Mouse (Mus musculus) cerebellum, adult 11-12 months (tissue): Measurements from ENCODE around the gene Slc37a1.

Source experiments
- DNase-seq: peaks from one replicate; pipeline ENCODE4 v3.0.0; 2022

Gene Slc37a1

GRCm38 (mm10) chr17:31355792-31356502 lies 69.4 kb downstream of the Slc37a1 start:
- no peak for DNase-seq

- DNase-seq = no peak
These were observed 74.0 kb downstream of the Slc37a1 start for GRCm38 (mm10) chr17:31360582-31360981.

- no peak for DNase-seq
These were observed 79.1 kb downstream of the Slc37a1 start for GRCm38 (mm10) chr17:31365586-31366166.

GRCm38 (mm10) chr17:31370221-31370620 lies 83.6 kb downstream of the Slc37a1 start:
- no peak for DNase-seq

- DNase-seq = no peak
These were observed 84.3 kb downstream of the Slc37a1 start for GRCm38 (mm10) chr17:31370931-31371330.

- DNase-seq = peak; percentile 78
These were observed 91.4 kb downstream of the Slc37a1 start for GRCm38 (mm10) chr17:31377961-31378360.

GRCm38 (mm10) chr17:31378361-31378761 lies 91.8 kb downstream of the Slc37a1 start:
- DNase-seq = peak; percentile 63

- no peak for DNase-seq
These were observed 92.5 kb downstream of the Slc37a1 start for GRCm38 (mm10) chr17:31379086-31379485.

- no peak for DNase-seq
These were observed 93.3 kb downstream of the Slc37a1 start for GRCm38 (mm10) chr17:31379863-31380262.

- peak; percentile 65 for DNase-seq
These were observed 96.7 kb downstream of the Slc37a1 start for GRCm38 (mm10) chr17:31383320-31383719.

GRCm38 (mm10) chr17:31384968-31385627 lies 98.5 kb downstream of the Slc37a1 start:
- DNase-seq = peak; percentile 22

- DNase-seq = peak; percentile 72
These were observed 99.4 kb downstream of the Slc37a1 start, which contains the start of gene Pde9a for GRCm38 (mm10) chr17:31385671-31386665. Gene Pde9a (plus strand): TSS chr17:31386210.

- DNase-seq = peak; percentile 35
These were observed 100.2 kb downstream of the Slc37a1 start for GRCm38 (mm10) chr17:31386766-31387275.

GRCm38 (mm10) chr17:31389432-31390050 lies 102.9 kb downstream of the Slc37a1 start:
- no peak for DNase-seq

- DNase-seq = no peak
These were observed 104.9 kb downstream of the Slc37a1 start for GRCm38 (mm10) chr17:31391462-31391861.

GRCm38 (mm10) chr17:31392041-31392440 lies 105.4 kb downstream of the Slc37a1 start:
- no peak for DNase-seq

GRCm38 (mm10) chr17:31393811-31394210 lies 107.2 kb downstream of the Slc37a1 start:
- DNase-seq = peak; percentile 31

GRCm38 (mm10) chr17:31400294-31400693 lies 113.7 kb downstream of the Slc37a1 start:
- no peak for DNase-seq
